Comparison of ENCODE assay signal across 8 mouse cellular contexts in genomic region chr9:55937664-55938617, GRCm38 (mm10). TPM values are rescaled to one million over a fixed set of nuclear protein-coding genes. Genes with fewer than 3 reads are reported as not detected.
DNase-seq lines count a peak whose midpoint lies in the region; ATAC-seq and TF ChIP-seq lines count a peak whose summit lies in the region.

Gene Scaper, minus strand, starts transcription at chr9:55938119.

- dilution Hi-C loops in CH12.LX (cut with MboI; ENCODE audit: extremely low pct_ligation_motif_present, extremely low pct_unique_long_range_greater_than_20kb, low sequenced_read_pairs) = no loop called here

- TF ChIP-seq POLR2A in CH12.LX (IDR thresholded peaks at IDR 0.05; ENCODE audit: low read depth, low read length) = peak; percentile 80
- peak; percentile 69 for TF ChIP-seq POLR2A in testis, adult 2 months (IDR thresholded peaks at IDR 0.05; ENCODE audit: control insufficient read depth, low read depth, low read length)

- WGBS in forebrain, embryonic 11.5 days = under 1% methylated on average over 58 of the region's 60 CpGs
- 1% methylated on average over 44 of the region's 60 CpGs for WGBS in heart, postnatal 0 days
- WGBS in liver, embryonic 16.5 days (ENCODE audit: insufficient replicate concordance) = under 1% methylated on average over 48 of the region's 60 CpGs
- 2% methylated on average over 58 of the region's 60 CpGs for whole genome bisulfite sequencing in neural tube, embryonic 13.5 days

- H3K9ac ChIP-seq in CH12.LX (ENCODE audit: insufficient read depth, low read depth) = peak within 1 kb of the TSS; percentile 85
- H3K9ac ChIP-seq in forebrain, embryonic 11.5 days (ENCODE audit: low read length) = peak within 1 kb of the TSS; percentile 82
- H3K9ac ChIP-seq in heart, postnatal 0 days (replicated peaks; ENCODE audit: low read depth, low read length) = peak within 1 kb of the TSS; percentile 82
- H3K9ac ChIP-seq in liver, embryonic 16.5 days (ENCODE audit: low read depth, low read length) = peak within 1 kb of the TSS; percentile 85
- peak within 1 kb of the TSS; percentile 89 for H3K9ac ChIP-seq in neural tube, embryonic 13.5 days

- no peaks in the 10 kb centered on the region for H3K27me3 ChIP-seq in CH12.LX (replicated peaks)
- H3K27me3 ChIP-seq in forebrain, embryonic 11.5 days (ENCODE audit: control insufficient read depth, insufficient read depth, low read length) = no peaks in the 10 kb centered on the region
- no peaks in the 10 kb centered on the region for H3K27me3 ChIP-seq in heart, postnatal 0 days (ENCODE audit: control insufficient read depth, insufficient read depth, low read length)
- H3K27me3 ChIP-seq in liver, embryonic 16.5 days (ENCODE audit: control insufficient read depth, insufficient read depth, low read depth, low read length) = no peaks in the 10 kb centered on the region
- H3K27me3 ChIP-seq in neural tube, embryonic 13.5 days = no peaks in the 10 kb centered on the region
- no peaks in the 10 kb centered on the region for H3K27me3 ChIP-seq in testis, adult 2 months (ENCODE audit: control insufficient read depth, insufficient read depth, low read length)

- peak within 1 kb of the TSS; percentile 68 to 98 (median 82) for H3K4me3 ChIP-seq in CH12.LX (replicated peaks in 1 of 3; ENCODE audit: low read depth in 2 of 3, low read length in 2 of 3, poor library complexity in 1 of 3)
- peak within 1 kb of the TSS; percentile 67 for H3K4me3 ChIP-seq in forebrain, embryonic 11.5 days (ENCODE audit: low read depth, low read length)
- peak within 1 kb of the TSS; percentile 71 for H3K4me3 ChIP-seq in heart, postnatal 0 days (ENCODE audit: low read depth, low read length)
- H3K4me3 ChIP-seq in liver, embryonic 16.5 days (ENCODE audit: low read depth, low read length) = peak within 1 kb of the TSS; percentile 80
- peak within 1 kb of the TSS; percentile 81 for H3K4me3 ChIP-seq in neural tube, embryonic 13.5 days
- peak within 1 kb of the TSS; percentile 93 for H3K4me3 ChIP-seq in testis, adult 2 months (ENCODE audit: control insufficient read depth, low read depth, low read length)

- peak within 1 kb of the TSS; percentile 56 for H3K4me2 ChIP-seq in CH12.LX (ENCODE audit: insufficient read depth, low read depth, poor library complexity, severe bottlenecking)
- peak within 1 kb of the TSS; percentile 57 for H3K4me2 ChIP-seq in forebrain, embryonic 11.5 days (ENCODE audit: low read depth, low read length, severe bottlenecking)
- H3K4me2 ChIP-seq in heart, postnatal 0 days (ENCODE audit: low read depth, low read length) = peak within 1 kb of the TSS; percentile 73
- peak within 1 kb of the TSS; percentile 95 for H3K4me2 ChIP-seq in liver, embryonic 16.5 days (ENCODE audit: low read depth, low read length)
- H3K4me2 ChIP-seq in neural tube, embryonic 13.5 days = peak within 1 kb of the TSS; percentile 73

- no peak within 1 kb of the TSS for H3K27ac ChIP-seq in CH12.LX (ENCODE audit: insufficient read depth, low read depth)
- H3K27ac ChIP-seq in forebrain, embryonic 11.5 days (ENCODE audit: low read depth, low read length) = no peak within 1 kb of the TSS
- H3K27ac ChIP-seq in heart, postnatal 0 days (ENCODE audit: low read depth) = peak within 1 kb of the TSS; percentile 75
- H3K27ac ChIP-seq in liver, embryonic 16.5 days (ENCODE audit: low read length) = peak within 1 kb of the TSS; percentile 62
- peak within 1 kb of the TSS; percentile 89 for H3K27ac ChIP-seq in neural tube, embryonic 13.5 days (replicated peaks)
- peak within 1 kb of the TSS; percentile 85 for H3K27ac ChIP-seq in testis, adult 2 months (ENCODE audit: control insufficient read depth, insufficient read depth, low read depth, low read length)

- TF ChIP-seq EP300 in CH12.LX (IDR thresholded peaks at IDR 0.05; ENCODE audit: low read length) = no peak
- TF ChIP-seq EP300 in heart, postnatal 0 days (IDR thresholded peaks at IDR 0.05; ENCODE audit: low read depth) = no peak

- H3K79me2 ChIP-seq in CH12.LX (replicated peaks; ENCODE audit: control insufficient read depth, extremely low read depth, insufficient read depth, poor library complexity, severe bottlenecking) = no peaks in the 10 kb centered on the region

- H3K4me1 ChIP-seq in CH12.LX (ENCODE audit: control insufficient read depth in 1 of 2, insufficient read depth in 2 of 2) = peaks cover 2 to 25% of the 10 kb centered on the region in 2 experiments; a peak in 3 of 4 replicates
- H3K4me1 ChIP-seq in forebrain, embryonic 11.5 days (replicated peaks; ENCODE audit: control insufficient read depth, insufficient read depth, low read length) = peaks cover 8% of the 10 kb centered on the region; the same call in 1 of the 2 replicates
- H3K4me1 ChIP-seq in heart, postnatal 0 days (ENCODE audit: control insufficient read depth, insufficient read depth) = peaks cover 11% of the 10 kb centered on the region
- H3K4me1 ChIP-seq in liver, embryonic 16.5 days (ENCODE audit: control insufficient read depth, low read depth, low read length) = peaks cover 5% of the 10 kb centered on the region
- peaks cover 25% of the 10 kb centered on the region for H3K4me1 ChIP-seq in neural tube, embryonic 13.5 days (replicated peaks)
- H3K4me1 ChIP-seq in testis, adult 2 months (ENCODE audit: control insufficient read depth, insufficient read depth, low read length) = peaks cover 3% of the 10 kb centered on the region

- in situ Hi-C loops in CH12.LX (cut with MboI; ENCODE audit: low pct_ligation_motif_present, low pct_unique_long_range_greater_than_20kb, low sequenced_read_pairs) = no loop called here

- H3K36me3 ChIP-seq in CH12.LX (replicated peaks in 1 of 2; ENCODE audit: control insufficient read depth in 1 of 2, insufficient read depth in 1 of 2, low read length in 1 of 2) = peaks cover 0 to 4% of the 10 kb centered on the region in 2 experiments
- H3K36me3 ChIP-seq in forebrain, embryonic 11.5 days (ENCODE audit: control insufficient read depth, insufficient read depth, low read length) = no peaks in the 10 kb centered on the region
- no peaks in the 10 kb centered on the region for H3K36me3 ChIP-seq in heart, postnatal 0 days (replicated peaks; ENCODE audit: control insufficient read depth, insufficient read depth, low read length)
- H3K36me3 ChIP-seq in liver, embryonic 16.5 days (ENCODE audit: control insufficient read depth, insufficient read depth) = no peaks in the 10 kb centered on the region
- no peaks in the 10 kb centered on the region for H3K36me3 ChIP-seq in neural tube, embryonic 13.5 days
- no peaks in the 10 kb centered on the region for H3K36me3 ChIP-seq in testis, adult 2 months (ENCODE audit: control insufficient read depth, insufficient read depth, low read length)

- DNase-seq in CH12.LX (ENCODE audit: extremely low read depth) = peak; percentile 91
- peak; percentile 83 for DNase-seq in c-Kit-positive CD71-positive TER-119-negative erythroid progenitor cells, embryonic 14.5 days (ENCODE audit: low read depth)
- peak; percentile 98 for DNase-seq in forebrain, embryonic 11.5 days (ENCODE audit: low spot score)
- peak; percentile 92 for DNase-seq in heart, postnatal 0 days (ENCODE audit: low spot score)
- peak; percentile 93 to 96 for DNase-seq in kidney, postnatal 4 days

- TF ChIP-seq CTCF in CH12.LX (conservative IDR thresholded peaks at IDR 0.05 in 1 of 2, IDR thresholded peaks at IDR 0.05 in 1 of 2; ENCODE audit: low read depth in 2 of 2, low read length in 2 of 2) = peak in 1 of 2 experiments; percentile 32; a peak in 2 of 4 replicates
- peak; percentile 42 for TF ChIP-seq CTCF in heart, postnatal 0 days (IDR thresholded peaks at IDR 0.05; ENCODE audit: low read depth)
- no peak for TF ChIP-seq CTCF in testis, adult 2 months (IDR thresholded peaks at IDR 0.05; ENCODE audit: control insufficient read depth, insufficient read depth, insufficient replicate concordance, low read depth, low read length)

- no peak for TF ChIP-seq RAD21 in CH12.LX (IDR thresholded peaks at IDR 0.05; ENCODE audit: low read depth, low read length)

- peak; percentile 98 for ATAC-seq in forebrain, embryonic 11.5 days (replicated peaks; ENCODE audit: low FRiP score)
- peak; percentile 99 for ATAC-seq in heart, postnatal 0 days (ENCODE audit: insufficient read depth, low read depth)
- peak; percentile 98 for ATAC-seq in liver, embryonic 16.5 days (ENCODE audit: low read depth)
- ATAC-seq in neural tube, embryonic 13.5 days (ENCODE audit: low read depth) = peak; percentile 98

- H3K9me3 ChIP-seq in CH12.LX (replicated peaks; ENCODE audit: low read length) = no peaks in the 10 kb centered on the region
- H3K9me3 ChIP-seq in forebrain, embryonic 11.5 days (ENCODE audit: control insufficient read depth, low read length) = no peaks in the 10 kb centered on the region
- H3K9me3 ChIP-seq in heart, postnatal 0 days (replicated peaks; ENCODE audit: control insufficient read depth, low read length) = no peaks in the 10 kb centered on the region
- H3K9me3 ChIP-seq in liver, embryonic 16.5 days (replicated peaks; ENCODE audit: control insufficient read depth, low read length) = no peaks in the 10 kb centered on the region
- H3K9me3 ChIP-seq in neural tube, embryonic 13.5 days = no peaks in the 10 kb centered on the region

TF ChIP-seq in CH12.LX, 34 proteins besides CTCF, POLR2A, EP300 and RAD21 (continues in another document):
- TF ChIP-seq IRF4 (IDR thresholded peaks at IDR 0.05; ENCODE audit: low read depth, low read length) = peak; percentile 37; the same call in 1 of the 2 replicates
- no peak; the same call in 1 of the 2 replicates for TF ChIP-seq RCOR1 (conservative IDR thresholded peaks at IDR 0.05; ENCODE audit: low read depth, low read length)
- 0 out of 2 replicates have a peak, but pooled peaks have one; percentile 45 for TF ChIP-seq MAZ (IDR thresholded peaks at IDR 0.05; ENCODE audit: low read depth, low read length)
- TF ChIP-seq JUN (IDR thresholded peaks at IDR 0.05; ENCODE audit: insufficient read depth, low read depth, low read length) = no peak
- TF ChIP-seq TCF12 (IDR thresholded peaks at IDR 0.05; ENCODE audit: low read depth, low read length) = peak; percentile 79
- no peak for TF ChIP-seq KAT2A (IDR thresholded peaks at IDR 0.05; ENCODE audit: insufficient replicate concordance, low read length)
- TF ChIP-seq MAFK (IDR thresholded peaks at IDR 0.05; ENCODE audit: insufficient replicate concordance, low read length) = no peak
- peak; percentile 86 for TF ChIP-seq MAX (IDR thresholded peaks at IDR 0.05; ENCODE audit: low read length)
- TF ChIP-seq SIN3A (IDR thresholded peaks at IDR 0.05; ENCODE audit: low read length) = peak; percentile 57; the same call in 1 of the 2 replicates

RNA-seq across cellular contexts. Expression of gene Scaper, which starts in this region (rescaled TPM):
- total RNA-seq in CH12.LX (2012; rRNA removed) (2.6 and 4.2 TPM in 2 replicates), CH12.LX (2014; rRNA removed) (4.5 and 5.7 TPM in 2 replicates)
- 5.2 and 5.4 TPM in 2 replicates for polyA plus RNA-seq in CH12.LX (2012; ENCODE audit: insufficient read length, low read depth)
- 11.1 and 12.0 TPM in 2 replicates for polyA plus RNA-seq in forebrain, embryonic 11.5 days (2014; fragmentation: Nextera tagmentation; extraction: Ambion mirVana)
- 6.5 and 8.7 TPM in 2 replicates for total RNA-seq in heart, postnatal 0 days (2014; rRNA removed; ENCODE audit: low replicate concordance)
- 8.3 and 8.9 TPM in 2 replicates for polyA plus RNA-seq in heart, postnatal 0 days (2015; fragmentation: Nextera tagmentation; extraction: Ambion mirVana)
- 1.6 and 1.8 TPM in 2 replicates for polyA plus RNA-seq in liver, embryonic 16.5 days (2015; fragmentation: Nextera tagmentation; extraction: Ambion mirVana)
- polyA plus RNA-seq in neural tube, embryonic 13.5 days (2015; fragmentation: Nextera tagmentation; extraction: Ambion mirVana) = 33.0 and 34.9 TPM in 2 replicates
- 19.9 and 20.1 TPM in 2 replicates for polyA plus RNA-seq in testis, adult 2 months (2012; rRNA removed)

Comparison
In these comparisons a context has a peak if more than half of its experiments do, and no peak if none do; other contexts are left out.
1. H3K27ac ChIP-seq: peak in heart, postnatal 0 days (single experiment), liver, embryonic 16.5 days (single experiment), neural tube, embryonic 13.5 days (single experiment) and testis, adult 2 months (single experiment); none in CH12.LX (single experiment) and forebrain, embryonic 11.5 days (single experiment).
2. Peak in every context shown above with its lines, with median percentiles within 50 percentile points of each other: DNase-seq, H3K4me2 ChIP-seq, H3K4me3 ChIP-seq, H3K9ac ChIP-seq and ATAC-seq.